8 mouse cellular contexts compared by ENCODE assay signal in genomic region chr12:41483091-41483592, GRCm38 (mm10). TPM values are rescaled to one million over a fixed set of nuclear protein-coding genes. Genes with fewer than 3 reads are reported as not detected.
A peak's percentile ranks its signal among the peaks of the same experiment; 100 is the strongest.
DNase-seq lines count a peak whose midpoint lies in the region; ATAC-seq and TF ChIP-seq lines count a peak whose summit lies in the region.

No protein-coding gene starts in this region.

- no peak for ATAC-seq in heart, postnatal 0 days (ENCODE audit: insufficient read depth, low read depth)
- no peak for ATAC-seq in forebrain, postnatal 0 days
- ATAC-seq in liver, embryonic 13.5 days (ENCODE audit: low read depth): no peak

- no peak for DNase-seq in heart, postnatal 0 days (ENCODE audit: low spot score)
- no peak for DNase-seq in heart, postnatal 14 days
- DNase-seq in cerebellum, adult 9-10 months: peak; percentile 39
- DNase-seq in forebrain, postnatal 0 days: no peak
- DNase-seq in liver, embryonic 13.5 days: no peak
- DNase-seq in Muller cell, postnatal 12 days (ENCODE audit: inconsistent ontology term): no peak
- no peak for DNase-seq in testis, postnatal 10 days (ENCODE audit: low spot score)
- no peak for DNase-seq in embryo, embryonic 10 days (ENCODE audit: low spot score)

- no peaks in the 10 kb centered on the region for H3K4me1 ChIP-seq in heart, postnatal 0 days (ENCODE audit: control insufficient read depth, insufficient read depth)
- H3K4me1 ChIP-seq in forebrain, postnatal 0 days (ENCODE audit: insufficient read depth): no peaks in the 10 kb centered on the region
- H3K4me1 ChIP-seq in liver, embryonic 13.5 days (replicated peaks): no peaks in the 10 kb centered on the region

- WGBS in heart, postnatal 0 days: 79% methylated on average over 5 of the region's 5 CpGs
- 64% methylated on average over 5 of the region's 5 CpGs for WGBS in forebrain, postnatal 0 days
- 80% methylated on average over 5 of the region's 5 CpGs for WGBS in liver, embryonic 13.5 days (ENCODE audit: insufficient replicate concordance)

- intact Hi-C loops in heart, postnatal 14 days (cut with DNase I): no loop called here

- H3K4me2 ChIP-seq in heart, postnatal 0 days (ENCODE audit: low read depth, low read length): peak overlapping the region; percentile 64
- H3K4me2 ChIP-seq in forebrain, postnatal 0 days (ENCODE audit: low read depth): peak overlapping the region; percentile 58
- peak overlapping the region; percentile 19 for H3K4me2 ChIP-seq in liver, embryonic 13.5 days

- H3K9ac ChIP-seq in heart, postnatal 0 days (replicated peaks; ENCODE audit: low read depth, low read length): no peak overlapping the region
- peak overlapping the region; percentile 79 for H3K9ac ChIP-seq in forebrain, postnatal 0 days
- no peak overlapping the region for H3K9ac ChIP-seq in liver, embryonic 13.5 days

- no peak for TF ChIP-seq CTCF in heart, postnatal 0 days (IDR thresholded peaks at IDR 0.05; ENCODE audit: low read depth)
- TF ChIP-seq CTCF in forebrain, postnatal 0 days (IDR thresholded peaks at IDR 0.05; ENCODE audit: low read depth): no peak

- TF ChIP-seq EP300 in heart, postnatal 0 days (IDR thresholded peaks at IDR 0.05; ENCODE audit: low read depth): no peak

- no peaks in the 10 kb centered on the region for H3K9me3 ChIP-seq in heart, postnatal 0 days (replicated peaks; ENCODE audit: control insufficient read depth, low read length)
- no peaks in the 10 kb centered on the region for H3K9me3 ChIP-seq in forebrain, postnatal 0 days (ENCODE audit: low read length)
- no peaks in the 10 kb centered on the region for H3K9me3 ChIP-seq in liver, embryonic 13.5 days (replicated peaks)

- no peak overlapping the region for H3K4me3 ChIP-seq in heart, postnatal 0 days (ENCODE audit: low read depth, low read length)
- H3K4me3 ChIP-seq in forebrain, postnatal 0 days (ENCODE audit: low read depth, low read length): peak overlapping the region; percentile 73
- H3K4me3 ChIP-seq in liver, embryonic 13.5 days (replicated peaks): no peak overlapping the region

- no peak overlapping the region for H3K27ac ChIP-seq in heart, postnatal 0 days (ENCODE audit: low read depth)
- H3K27ac ChIP-seq in forebrain, postnatal 0 days (ENCODE audit: low read depth, low read length): peak overlapping the region; percentile 92
- no peak overlapping the region for H3K27ac ChIP-seq in liver, embryonic 13.5 days

- no peaks in the 10 kb centered on the region for H3K36me3 ChIP-seq in heart, postnatal 0 days (replicated peaks; ENCODE audit: control insufficient read depth, insufficient read depth, low read length)
- no peaks in the 10 kb centered on the region for H3K36me3 ChIP-seq in forebrain, postnatal 0 days (ENCODE audit: insufficient read depth)
- H3K36me3 ChIP-seq in liver, embryonic 13.5 days: no peaks in the 10 kb centered on the region

- no peaks in the 10 kb centered on the region for H3K27me3 ChIP-seq in heart, postnatal 0 days (ENCODE audit: control insufficient read depth, insufficient read depth, low read length)
- no peaks in the 10 kb centered on the region for H3K27me3 ChIP-seq in forebrain, postnatal 0 days (ENCODE audit: insufficient read depth, low read length)
- 0 out of 2 replicates have a peak, but pooled peaks cover 4% of the 10 kb centered on the region for H3K27me3 ChIP-seq in liver, embryonic 13.5 days

RNA-seq across cellular contexts. Expression of gene Lrrn3, which starts 3.1 kb away (rescaled TPM):
- total RNA-seq in heart, postnatal 0 days (2014; rRNA removed; ENCODE audit: low replicate concordance): 0.08 and 3.7 TPM in 2 replicates
- 0.66 and 0.69 TPM in 2 replicates for polyA plus RNA-seq in heart, postnatal 0 days (2015; fragmentation: Nextera tagmentation; extraction: Ambion mirVana)
- under 1 TPM; 0.07 to 0.14 TPM for total RNA-seq in heart, postnatal 14 days (2021)
- 116 and 127 TPM in 2 replicates for total RNA-seq in forebrain, postnatal 0 days (2014; rRNA removed)
- polyA plus RNA-seq in forebrain, postnatal 0 days (2015; fragmentation: Nextera tagmentation; extraction: Ambion mirVana): 80.0 and 92.8 TPM in 2 replicates
- 2.0 and 2.5 TPM in 2 replicates for polyA plus RNA-seq in liver, embryonic 13.5 days (2015; fragmentation: Nextera tagmentation; extraction: Ambion mirVana)

Comparison
In these comparisons a context has a peak if more than half of its experiments do, and no peak if none do; other contexts are left out.
1. RNA of gene Lrrn3, which starts 3.1 kb away (total RNA-seq): 116 to 127 TPM in forebrain, postnatal 0 days; 0.07 to 0.14 TPM in heart, postnatal 14 days and 0.08 to 3.7 TPM in heart, postnatal 0 days; every median in the first group is over 10 times any median in the second.
2. Peak in every context shown above with its lines, with median percentiles within 50 percentile points of each other: H3K4me2 ChIP-seq.